Mouse (Mus musculus) liver, adult 2 months (tissue): Measurements from ENCODE around the gene Cavin2.

Experiments
- CTCF ChIP-seq: fragments of 200-500 bp; IDR thresholded peaks from 2 replicates; pipeline ENCODE4 v1.5.1; 2011; ENCODE audit warnings: low read depth, low read length, control low read depth
- POLR2A ChIP-seq: fragments of 200-500 bp; IDR thresholded peaks from 2 replicates; pipeline ENCODE4 v1.6.1; 2011; ENCODE audit warnings: low read length, control low read depth; ENCODE audit not compliant: insufficient read depth; ENCODE audit errors: extremely low read depth

GRCm38 (mm10) chr1:51272583-51273201, 16.2 kb upstream of the Cavin2 start:
- TF ChIP-seq CTCF (no peak), POLR2A (no peak)
